Mouse (Mus musculus) neural tube, embryonic 14.5 days (tissue): ENCODE results near the gene Slc38a3. TPM values are rescaled to one million over a fixed set of nuclear protein-coding genes. Genes with fewer than 3 reads are reported as not detected.

Experiments
- ATAC-seq: fragments of 200-750 bp; cut with Nextera tagmentation; 2 replicates; pipeline ENCODE4 v1.8.0; 2017; ENCODE audit warnings: low read depth, mild to moderate bottlenecking, moderate TSS enrichment, moderate library complexity
- H3K27ac ChIP-seq: fragments of 300-500 bp; sonication (generic); 2 replicates; pipeline ENCODE4 v1.5.1; 2014; ENCODE audit warnings: low read depth, mild to moderate bottlenecking, control low read depth, low read length, moderate library complexity, mixed read lengths
- H3K27me3 ChIP-seq: fragments of 300-500 bp; sonication (generic); 2 replicates; pipeline ENCODE4 v1.6.1; 2014; ENCODE audit warnings: low read length; ENCODE audit not compliant: control insufficient read depth, insufficient read depth
- H3K36me3 ChIP-seq: fragments of 300-500 bp; sonication (generic); 2 replicates; pipeline ENCODE4 v1.6.1; 2014; ENCODE audit warnings: low read length, mixed read lengths; ENCODE audit not compliant: control insufficient read depth, insufficient read depth
- H3K4me1 ChIP-seq: fragments of 300-500 bp; sonication (generic); 2 replicates; pipeline ENCODE4 v1.6.1; 2014; ENCODE audit warnings: low read length; ENCODE audit not compliant: control insufficient read depth, insufficient read depth
- H3K4me2 ChIP-seq: fragments of 300-500 bp; sonication (generic); 2 replicates; pipeline ENCODE4 v1.6.1; 2014; ENCODE audit warnings: mild to moderate bottlenecking, low read depth, low read length, control low read depth
- H3K4me3 ChIP-seq: fragments of 300-500 bp; sonication (generic); 2 replicates; pipeline ENCODE4 v1.5.1; 2014; ENCODE audit warnings: low read depth, low read length, control low read depth, mixed read lengths
- H3K9ac ChIP-seq: fragments of 300-500 bp; sonication (generic); replicated peaks from 2 replicates; pipeline ENCODE4 v1.6.1; 2014; ENCODE audit warnings: low read depth, mild to moderate bottlenecking, control low read depth, low read length, mixed read lengths
- H3K9me3 ChIP-seq: fragments of 300-500 bp; sonication (generic); 2 replicates; pipeline ENCODE4 v1.6.1; 2016; ENCODE audit warnings: low read length; ENCODE audit not compliant: control insufficient read depth
- WGBS: fragments of 180-500 bp; shearing (Covaris S2); extraction: QIAGEN DNeasy Blood & Tissue Kit; methylation state at CpG from one replicate; pipeline ENCODE4 v1.1.7; 2014; 5-methylcytosine and 5-hydroxymethylcytosine counted together
- polyA plus RNA-seq: library from polyadenylated mRNA; unstranded; fragments of >200 nt; fragmentation: Nextera tagmentation; extraction: Ambion mirVana; gene quantifications from 2 replicates; pipeline ENCODE4 v1.2.1, GENCODE M21; 2014

Gene Slc38a3
- polyA plus RNA-seq, 1 experiment from 2014 or later = 31.3 TPM

GRCm38 (mm10) chr9:107612191-107612944 lies 57.0 kb downstream of the Slc38a3 start:
- Histone ChIP-seq H3K4me1 (peaks cover 24% of the 10 kb centered on the region), H3K4me2 (peak overlapping the region; percentile 66), H3K9me3 (no peaks in the 10 kb centered on the region), H3K36me3 (peaks cover 25% of the 10 kb centered on the region), H3K9ac (peak overlapping the region; percentile 82), H3K27ac (peak overlapping the region; percentile 99), H3K27me3 (no peaks in the 10 kb centered on the region), H3K4me3 (peak overlapping the region; percentile 27)
- 1% methylated on average over 44 of the region's 48 CpGs for WGBS
- ATAC-seq = peak; percentile 94

- WGBS = 65% methylated on average over 6 of the region's 6 CpGs
- Histone ChIP-seq H3K4me1 (peaks cover 24% of the 10 kb centered on the region), H3K27me3 (no peaks in the 10 kb centered on the region), H3K27ac (peak overlapping the region; percentile 99), H3K4me2 (peak overlapping the region; percentile 66), H3K9ac (peak overlapping the region; percentile 82), H3K9me3 (no peaks in the 10 kb centered on the region), H3K36me3 (peaks cover 21% of the 10 kb centered on the region), H3K4me3 (peak overlapping the region; percentile 27)
- no peak for ATAC-seq
These were observed 57.7 kb downstream of the Slc38a3 start for GRCm38 (mm10) chr9:107611456-107612190.

- WGBS = 77% methylated on average over 4 of the region's 4 CpGs
- no peak overlapping the region for H3K27ac ChIP-seq
- H3K4me1 ChIP-seq = peaks cover 29% of the 10 kb centered on the region
- no peaks in the 10 kb centered on the region for H3K9me3 ChIP-seq
- H3K4me2 ChIP-seq = no peak overlapping the region
- H3K9ac ChIP-seq = no peak overlapping the region
- H3K27me3 ChIP-seq = no peaks in the 10 kb centered on the region
- H3K4me3 ChIP-seq = no peak overlapping the region
- no peak for ATAC-seq
- H3K36me3 ChIP-seq = peaks cover 3% of the 10 kb centered on the region; the same call in 1 of the 2 replicates
These were observed 59.9 kb downstream of the Slc38a3 start for GRCm38 (mm10) chr9:107609433-107609830.

- ATAC-seq = no peak
- Histone ChIP-seq H3K4me2 (no peak within 1 kb of the TSS), H3K9ac (no peak within 1 kb of the TSS), H3K4me3 (no peak within 1 kb of the TSS), H3K36me3 (no peaks in the 10 kb centered on the region; the same call in 1 of the 2 replicates), H3K27ac (no peak within 1 kb of the TSS), H3K27me3 (no peaks in the 10 kb centered on the region), H3K4me1 (peaks cover 32% of the 10 kb centered on the region), H3K9me3 (no peaks in the 10 kb centered on the region)
- WGBS = 43% methylated on average over 11 of the region's 12 CpGs
These were observed 60.4 kb downstream of the Slc38a3 start, which contains the start of gene Sema3b for GRCm38 (mm10) chr9:107608741-107609432. Gene Sema3b (minus strand): TSS chr9:107609229.

- Histone ChIP-seq H3K36me3 (no peaks in the 10 kb centered on the region), H3K27me3 (no peaks in the 10 kb centered on the region), H3K27ac (no peak overlapping the region), H3K9ac (no peak overlapping the region), H3K4me2 (no peak overlapping the region), H3K9me3 (no peaks in the 10 kb centered on the region), H3K4me3 (no peak overlapping the region), H3K4me1 (peaks cover 26% of the 10 kb centered on the region)
- 54% methylated on average over 9 of the region's 9 CpGs for WGBS
- ATAC-seq = no peak
These were observed 61.6 kb downstream of the Slc38a3 start for GRCm38 (mm10) chr9:107607653-107608245.

- Histone ChIP-seq H3K4me1 (peaks cover 21% of the 10 kb centered on the region), H3K27me3 (no peaks in the 10 kb centered on the region), H3K36me3 (no peaks in the 10 kb centered on the region), H3K9me3 (no peaks in the 10 kb centered on the region), H3K27ac (no peak overlapping the region), H3K9ac (no peak overlapping the region), H3K4me2 (no peak overlapping the region), H3K4me3 (no peak overlapping the region)
- WGBS = 62% methylated on average over 2 of the region's 2 CpGs
- ATAC-seq = no peak
These were observed 62.3 kb downstream of the Slc38a3 start for GRCm38 (mm10) chr9:107607036-107607435.

- Histone ChIP-seq H3K4me1 (peaks cover 16% of the 10 kb centered on the region; the same call in 1 of the 2 replicates), H3K27ac (no peak overlapping the region), H3K9me3 (no peaks in the 10 kb centered on the region), H3K4me2 (no peak overlapping the region), H3K4me3 (no peak overlapping the region), H3K27me3 (no peaks in the 10 kb centered on the region), H3K9ac (no peak overlapping the region), H3K36me3 (no peaks in the 10 kb centered on the region)
- no peak for ATAC-seq
- 14% methylated on average over 9 of the region's 9 CpGs for WGBS
These were observed 62.7 kb downstream of the Slc38a3 start for GRCm38 (mm10) chr9:107606591-107606990.

- no peak for ATAC-seq
- 39% methylated on average over 22 of the region's 23 CpGs for WGBS
- Histone ChIP-seq H3K27me3 (no peaks in the 10 kb centered on the region), H3K36me3 (no peaks in the 10 kb centered on the region), H3K27ac (no peak overlapping the region), H3K4me1 (0 out of 2 replicates have a peak, but pooled peaks cover 15% of the 10 kb centered on the region), H3K9me3 (no peaks in the 10 kb centered on the region), H3K9ac (peak overlapping the region; percentile 16; the same call in 1 of the 2 replicates), H3K4me2 (0 out of 2 replicates have a peak overlapping the region, but pooled peaks have one; percentile 6), H3K4me3 (no peak overlapping the region)
These were observed 64.2 kb downstream of the Slc38a3 start for GRCm38 (mm10) chr9:107605041-107605661.
